Mouse (Mus musculus) thymus, postnatal 25 days (tissue): ENCODE measurements around the gene Gimd1.

ENCODE experiments used
- DNase-seq: peaks from one replicate; pipeline ENCODE4 v3.0.0; 2022

Gene Gimd1

GRCm38 (mm10) chr3:132629601-132630239 is at the start of gene Gimd1:
TSS of gene Gimd1 (plus strand) at chr3:132629820.
- no peak for DNase-seq

- DNase-seq: no peak
Observed at GRCm38 (mm10) chr3:132581198-132581597, 48.4 kb upstream of the Gimd1 start.

GRCm38 (mm10) chr3:132582339-132582738 is 47.3 kb upstream of the Gimd1 start:
- no peak for DNase-seq

- DNase-seq: no peak
Observed at GRCm38 (mm10) chr3:132585122-132585972, 44.3 kb upstream of the Gimd1 start.

- no peak for DNase-seq
Observed at GRCm38 (mm10) chr3:132588146-132588545, 41.5 kb upstream of the Gimd1 start.

GRCm38 (mm10) chr3:132590010-132590409 is 39.6 kb upstream of the Gimd1 start:
- no peak for DNase-seq

- DNase-seq: no peak
Observed at GRCm38 (mm10) chr3:132590604-132591003, 39.0 kb upstream of the Gimd1 start.

- no peak for DNase-seq
Observed at GRCm38 (mm10) chr3:132628741-132629140, 879 bp upstream of the Gimd1 start.

GRCm38 (mm10) chr3:132633261-132633660 is 3.6 kb downstream of the Gimd1 start:
- DNase-seq: no peak

- DNase-seq: no peak
Observed at GRCm38 (mm10) chr3:132637080-132637479, 7.5 kb downstream of the Gimd1 start.

GRCm38 (mm10) chr3:132644071-132644470 is 14.5 kb downstream of the Gimd1 start:
- no peak for DNase-seq

- no peak for DNase-seq
Observed at GRCm38 (mm10) chr3:132646814-132647213, 17.2 kb downstream of the Gimd1 start.

GRCm38 (mm10) chr3:132649368-132649767 is 19.7 kb downstream of the Gimd1 start:
- DNase-seq: no peak

GRCm38 (mm10) chr3:132650191-132650590 is 20.6 kb downstream of the Gimd1 start:
- DNase-seq: no peak

GRCm38 (mm10) chr3:132651776-132652175 is 22.2 kb downstream of the Gimd1 start:
- no peak for DNase-seq

- no peak for DNase-seq
Observed at GRCm38 (mm10) chr3:132653959-132654358, 24.3 kb downstream of the Gimd1 start.

GRCm38 (mm10) chr3:132655955-132656354 is 26.3 kb downstream of the Gimd1 start:
- no peak for DNase-seq

- no peak for DNase-seq
Observed at GRCm38 (mm10) chr3:132677494-132677893, 47.9 kb downstream of the Gimd1 start.

- peak; percentile 93 for DNase-seq
Observed at GRCm38 (mm10) chr3:132683447-132684230, 54.0 kb downstream of the Gimd1 start, which contains the start of gene Tbck. TSS of gene Tbck (plus strand) at chr3:132684144.

- no peak for DNase-seq
Observed at GRCm38 (mm10) chr3:132684231-132684928, 54.8 kb downstream of the Gimd1 start, which contains the start of gene Aimp1. TSS of gene Aimp1 (minus strand) at chr3:132684370.
